Mouse (Mus musculus) G1E (cell line): Measurements from ENCODE around the gene Pde10a. TPM values are rescaled to one million over a fixed set of nuclear protein-coding genes. Genes with fewer than 3 reads are reported as not detected.

Source experiments
- ATAC-seq: 2 replicates; pipeline ENCODE4 v1.8.0; 2016; ENCODE audit warnings: mild to moderate bottlenecking; ENCODE audit not compliant: insufficient number of reproducible peaks, poor library complexity, low FRiP score, severe bottlenecking; ENCODE audit errors: extremely low read depth
- DNase-seq: peaks from one replicate; pipeline ENCODE4 v3.0.0; 2012; ENCODE audit warnings: low spot score
- H3K27me3 ChIP-seq: 2 replicates; pipeline ENCODE4 v1.6.1; 2012; ENCODE audit warnings: mild to moderate bottlenecking, low read length, inconsistent platforms; ENCODE audit not compliant: insufficient read depth
- H3K36me3 ChIP-seq: replicated peaks from 2 replicates; pipeline ENCODE3; 2012; ENCODE audit warnings: mild to moderate bottlenecking, inconsistent platforms
- H3K4me1 ChIP-seq: 2 replicates; pipeline ENCODE4 v1.6.1; 2012; ENCODE audit warnings: low read depth, low read length, inconsistent platforms, mixed read lengths; ENCODE audit not compliant: insufficient read depth
- H3K4me3 ChIP-seq: 2 replicates; pipeline ENCODE4 v1.5.1; 2012; ENCODE audit warnings: low read depth, mild to moderate bottlenecking, inconsistent platforms, low read length, moderate library complexity, mixed read lengths
- H3K9me3 ChIP-seq: replicated peaks from 2 replicates; pipeline ENCODE4 v1.6.1; 2012; ENCODE audit warnings: inconsistent platforms
- CTCF ChIP-seq: IDR thresholded peaks from 2 replicates; pipeline ENCODE4 v1.5.1; 2012; ENCODE audit warnings: low read depth, low read length, inconsistent platforms, mixed read lengths
- GATA1 ChIP-seq: IDR thresholded peaks from 2 replicates; pipeline ENCODE4 v1.6.1; 2012; ENCODE audit warnings: borderline replicate concordance, low read length, inconsistent platforms, mixed read lengths
- GATA2 ChIP-seq: IDR thresholded peaks from 2 replicates; pipeline ENCODE4 v1.6.1; 2012; ENCODE audit warnings: low read depth, low read length, inconsistent platforms, borderline replicate concordance
- POLR2AphosphoS5 ChIP-seq: IDR thresholded peaks from 2 replicates; pipeline ENCODE4 v1.6.1; 2012; ENCODE audit warnings: low read depth, low read length, inconsistent platforms; ENCODE audit not compliant: insufficient replicate concordance
- TAL1 ChIP-seq: conservative IDR thresholded peaks from 2 replicates; pipeline ENCODE4 v1.6.1; 2012; ENCODE audit warnings: low read depth, low read length, inconsistent platforms, mixed read lengths
- polyA plus RNA-seq: library from polyadenylated mRNA; stranded (reverse); fragments of >175 nt; gene quantifications from 2 replicates; pipeline ENCODE4 v1.2.3, GENCODE M21; 2012
- total RNA-seq, 2 experiments: library from RNA; stranded (forward) in 1 of 2; stranded (reverse) in 1 of 2; fragments of 200-1000 nt in 1 of 2; fragments of >200 nt in 1 of 2; fragmentation: Nextera tagmentation in 1 of 2; gene quantifications; 2 replicates each; pipeline ENCODE4 v1.2.3; 2014 to 2017

The Pde10a gene
- total and polyA plus RNA-seq, 3 experiments, result 0.27 to 0.83 TPM; not detected in 1

- Histone ChIP-seq H3K27me3 (no peaks in the 10 kb centered on the region), H3K9me3 (peaks cover 25% of the 10 kb centered on the region), H3K4me3 (no peak overlapping the region), H3K36me3 (no peaks in the 10 kb centered on the region), H3K4me1 (no peaks in the 10 kb centered on the region)
- DNase-seq, result no peak
- no peak for TF ChIP-seq GATA2
- no peak for TF ChIP-seq CTCF
- TF ChIP-seq POLR2AphosphoS5, result no peak
- no peak for TF ChIP-seq TAL1
- TF ChIP-seq GATA1, result no peak
- no peak for ATAC-seq
Measured at GRCm38 (mm10) chr17:8633596-8633995, 108.4 kb downstream of the Pde10a start.

GRCm38 (mm10) chr17:8634476-8634875 is 109.3 kb downstream of the Pde10a start:
- DNase-seq (no peak), ATAC-seq (no peak)
- TF ChIP-seq TAL1, result no peak
- no peak for TF ChIP-seq GATA2
- no peak for TF ChIP-seq CTCF
- TF ChIP-seq POLR2AphosphoS5, result no peak
- no peak for TF ChIP-seq GATA1
- no peaks in the 10 kb centered on the region for H3K4me1 ChIP-seq
- H3K9me3 ChIP-seq, result peaks cover 25% of the 10 kb centered on the region
- H3K4me3 ChIP-seq, result no peak overlapping the region
- H3K36me3 ChIP-seq, result no peaks in the 10 kb centered on the region
- H3K27me3 ChIP-seq, result no peaks in the 10 kb centered on the region

GRCm38 (mm10) chr17:8636231-8636630 is 111.1 kb downstream of the Pde10a start:
- Histone ChIP-seq H3K9me3 (peaks cover 25% of the 10 kb centered on the region), H3K36me3 (no peaks in the 10 kb centered on the region), H3K4me3 (no peak overlapping the region), H3K27me3 (no peaks in the 10 kb centered on the region), H3K4me1 (no peaks in the 10 kb centered on the region)
- ATAC-seq, result no peak
- TF ChIP-seq POLR2AphosphoS5 (no peak), CTCF (no peak), GATA2 (no peak), GATA1 (no peak), TAL1 (no peak)
- DNase-seq, result no peak

GRCm38 (mm10) chr17:8636691-8637090 is 111.5 kb downstream of the Pde10a start:
- Histone ChIP-seq H3K27me3 (no peaks in the 10 kb centered on the region), H3K36me3 (no peaks in the 10 kb centered on the region), H3K4me3 (no peak overlapping the region), H3K4me1 (no peaks in the 10 kb centered on the region), H3K9me3 (peaks cover 22% of the 10 kb centered on the region)
- DNase-seq (no peak), ATAC-seq (no peak)
- no peak for TF ChIP-seq POLR2AphosphoS5

GRCm38 (mm10) chr17:8637181-8637580 is 112.0 kb downstream of the Pde10a start:
- no peaks in the 10 kb centered on the region for H3K4me1 ChIP-seq
- no peak for ATAC-seq
- no peaks in the 10 kb centered on the region for H3K27me3 ChIP-seq
- TF ChIP-seq CTCF (no peak), TAL1 (no peak), GATA2 (no peak), POLR2AphosphoS5 (no peak), GATA1 (no peak)
- no peaks in the 10 kb centered on the region for H3K36me3 ChIP-seq
- H3K9me3 ChIP-seq, result peaks cover 22% of the 10 kb centered on the region
- no peak for DNase-seq
- no peak overlapping the region for H3K4me3 ChIP-seq

GRCm38 (mm10) chr17:8639703-8640380 is 114.7 kb downstream of the Pde10a start:
- TF ChIP-seq CTCF (no peak), GATA2 (no peak), GATA1 (no peak), POLR2AphosphoS5 (no peak), TAL1 (no peak)
- no peak for ATAC-seq
- H3K4me3 ChIP-seq, result no peak overlapping the region
- DNase-seq, result no peak
- H3K27me3 ChIP-seq, result no peaks in the 10 kb centered on the region
- no peaks in the 10 kb centered on the region for H3K4me1 ChIP-seq
- no peaks in the 10 kb centered on the region for H3K36me3 ChIP-seq
- H3K9me3 ChIP-seq, result peaks cover 16% of the 10 kb centered on the region
